Mouse (Mus musculus) 416B (cell line): ENCODE measurements around the gene Vmn2r9.
"Not testable (repeated sequence)": the region's sequence is repeated elsewhere in the genome, so short reads cannot be mapped to it uniquely, and the experiment has no call there.

Experiments
- DNase-seq: peaks from one replicate; pipeline ENCODE4 v3.0.0; 2011; ENCODE audit warnings: low read depth

Gene Vmn2r9

DNA sequence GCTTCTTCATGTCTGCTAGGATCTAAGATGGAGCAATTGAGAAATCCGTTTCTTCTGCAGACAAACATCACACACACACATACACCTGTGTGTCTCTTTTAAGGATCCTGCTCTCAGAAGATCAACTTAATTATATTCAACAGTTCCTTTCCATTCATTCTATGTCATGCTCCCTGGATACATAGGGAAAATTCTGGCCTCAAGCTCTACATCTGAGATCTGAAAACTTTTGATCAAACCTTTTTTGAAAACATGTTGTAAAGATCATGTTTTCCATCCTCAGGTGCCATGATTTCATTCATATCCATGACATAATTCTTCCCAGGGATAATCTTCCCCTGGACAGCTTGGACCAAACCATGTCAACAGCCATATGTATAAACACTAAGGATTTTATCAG lies at the start of gene Vmn2r9:
Gene Vmn2r9 (minus strand): TSS at position 101 of the 400 bp plus-strand sequence.
- DNase-seq, result not testable (repeated sequence)

DNA sequence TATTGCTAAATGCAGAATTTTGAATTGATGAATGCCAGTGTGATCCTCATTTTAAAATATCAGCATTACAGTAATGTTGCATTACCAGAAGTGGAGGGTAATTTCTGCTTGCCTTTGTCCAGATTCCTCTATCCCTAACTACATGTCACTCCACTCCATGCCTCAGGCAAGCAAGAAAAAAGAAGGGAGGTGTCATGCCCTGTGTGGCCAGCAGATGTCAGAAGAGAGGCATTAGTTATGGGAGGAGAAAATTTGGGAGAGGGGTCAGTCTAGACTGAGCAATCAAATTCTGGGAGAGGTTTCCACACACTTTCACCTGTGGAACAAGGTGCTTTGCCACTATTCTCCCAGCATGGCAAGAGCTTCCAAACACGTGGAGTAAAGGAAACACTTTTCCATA lies 14.3 kb upstream of the Vmn2r9 start:
- peak; percentile 16 for DNase-seq

DNA sequence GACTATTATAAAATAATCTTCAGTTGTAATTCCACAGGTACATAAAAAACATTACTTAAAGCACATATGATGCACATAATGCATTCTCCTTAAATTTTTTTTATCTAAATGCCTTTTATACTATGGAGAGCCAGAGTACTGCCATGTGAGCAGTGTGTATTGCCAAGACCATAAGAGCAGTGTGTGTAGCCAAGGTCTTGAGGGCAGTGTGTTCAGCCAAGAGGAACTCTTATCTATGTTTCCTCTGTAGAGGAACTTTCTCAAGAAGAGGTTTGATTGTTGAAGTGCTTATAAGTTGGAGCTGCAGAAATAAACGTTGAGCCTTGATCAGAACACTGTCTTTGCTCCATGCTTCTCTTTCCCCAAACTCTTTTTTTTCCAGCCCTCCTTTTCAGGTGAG lies 2.9 kb downstream of the Vmn2r9 start:
- no peak for DNase-seq

DNA sequence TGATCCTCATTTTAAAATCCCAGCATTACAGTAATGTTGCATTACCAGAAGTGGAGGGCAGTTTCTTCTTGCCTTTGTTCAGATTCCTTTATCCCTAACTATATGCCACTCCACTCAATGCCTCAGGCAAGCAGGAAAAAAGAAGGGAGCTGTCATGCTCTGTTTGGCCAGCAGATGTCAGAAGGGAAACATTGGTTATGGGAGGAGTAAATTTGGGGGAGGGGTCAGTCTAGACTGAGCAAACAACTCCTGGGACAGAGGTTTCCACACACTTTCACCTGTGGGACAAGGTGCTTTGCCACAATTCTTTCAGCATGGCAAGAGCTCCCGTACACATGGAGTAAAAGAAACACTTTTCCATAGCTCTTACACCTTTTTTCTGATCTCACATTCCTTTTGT lies 16.2 kb downstream of the Vmn2r9 start:
- DNase-seq, result peak; percentile 23

DNA sequence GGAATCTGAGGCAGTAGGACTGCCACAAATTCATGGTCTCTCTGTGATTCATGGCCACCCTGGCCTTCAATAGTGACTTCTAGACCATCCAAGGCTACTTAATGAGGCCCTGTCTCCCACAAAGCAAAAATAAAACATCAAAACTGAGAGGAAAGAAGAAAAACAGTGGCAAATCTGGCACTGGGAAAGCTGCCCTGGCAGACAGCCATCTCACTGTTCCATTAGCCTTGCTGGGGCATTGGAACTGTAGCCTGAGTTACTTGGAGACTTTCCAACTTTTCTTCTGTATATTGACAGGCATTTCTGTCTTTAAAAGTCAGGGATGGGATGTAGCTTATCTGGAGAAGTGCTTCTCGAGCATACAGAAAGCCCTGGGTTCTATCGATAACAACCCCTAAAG lies 29.1 kb downstream of the Vmn2r9 start:
- no peak for DNase-seq

DNA sequence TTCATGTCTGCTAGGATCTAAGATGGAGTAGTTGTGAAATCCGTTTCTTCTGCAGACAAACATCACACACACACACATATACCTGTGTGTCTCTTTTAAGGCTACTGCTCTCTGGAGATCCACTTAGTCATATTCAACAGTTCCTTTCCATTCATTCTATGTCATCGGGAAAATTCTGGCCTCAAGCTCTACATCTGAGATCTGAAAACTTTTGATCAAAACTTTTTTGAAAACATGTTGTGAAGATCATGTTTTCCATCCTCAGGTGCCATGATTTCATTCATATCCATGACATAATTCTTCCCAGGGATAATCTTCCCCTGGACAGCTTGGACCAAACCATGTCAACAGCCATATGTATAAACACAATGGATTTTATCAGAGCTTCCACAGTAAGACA lies 43.7 kb downstream of the Vmn2r9 start, which contains the start of gene Vmn2r8:
Gene Vmn2r8 (minus strand): TSS at position 101 of the 400 bp plus-strand sequence.
- DNase-seq, result not testable (repeated sequence)

DNA sequence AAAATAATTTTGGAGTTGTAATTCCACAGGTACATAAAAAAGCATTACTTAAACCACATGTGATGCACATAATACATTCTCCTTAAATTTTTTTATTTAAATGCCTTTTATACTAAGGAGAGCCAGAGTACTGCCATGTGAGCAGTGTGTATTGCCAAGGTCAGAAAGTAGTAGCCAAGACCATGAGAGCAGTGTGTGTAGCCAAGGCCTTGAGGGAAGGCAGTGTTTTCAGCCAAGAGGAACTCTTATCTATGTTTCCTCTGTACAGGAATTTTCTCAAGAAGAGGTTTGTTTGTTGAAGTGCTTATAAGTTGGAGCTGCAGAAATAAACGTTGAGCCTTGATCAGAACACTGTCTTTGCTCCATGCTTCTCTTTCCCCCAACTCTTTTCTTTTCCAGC lies 48.8 kb downstream of the Vmn2r9 start:
- DNase-seq, result no peak

DNA sequence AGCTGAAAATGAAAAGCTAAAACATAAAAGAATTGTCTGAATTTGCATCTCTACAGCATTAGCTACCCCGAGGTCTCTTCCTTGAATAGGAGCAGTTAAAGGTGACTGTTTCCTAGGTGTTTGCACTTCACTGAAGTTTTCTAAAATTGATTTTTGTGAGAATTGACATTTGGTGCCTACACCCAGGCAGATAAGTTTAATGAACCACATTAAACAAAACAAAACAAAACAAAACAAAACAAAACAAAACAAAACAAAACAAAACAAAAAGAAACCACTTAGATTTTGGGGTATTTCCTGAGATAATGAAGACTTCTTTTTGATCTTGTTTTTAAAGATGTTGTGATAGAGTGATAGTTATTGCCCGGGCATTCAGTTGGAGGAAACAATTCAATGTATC lies 57.1 kb downstream of the Vmn2r9 start, which contains the start of gene Tmed11:
Gene Tmed11 (minus strand): TSS at position 101 of the 400 bp plus-strand sequence.
- not testable (repeated sequence) for DNase-seq

DNA sequence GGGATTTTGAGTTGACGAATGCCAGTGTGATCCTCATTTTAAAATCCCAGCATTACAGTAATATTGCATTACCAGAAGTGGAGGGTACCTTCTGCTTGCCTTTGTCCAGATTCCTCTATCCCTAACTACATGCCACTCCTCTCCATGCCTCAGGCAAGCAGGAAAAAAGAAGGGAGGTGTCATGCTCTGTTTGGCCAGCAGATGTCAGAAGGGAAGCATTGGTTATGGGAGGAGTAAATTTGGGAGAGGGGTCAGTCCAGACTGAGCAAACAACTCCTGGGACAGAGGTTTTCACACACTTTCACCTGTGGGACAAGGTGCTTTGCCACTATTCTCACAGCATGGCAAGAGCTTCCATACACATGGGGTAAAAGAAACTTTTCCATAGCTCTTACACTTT lies 62.0 kb downstream of the Vmn2r9 start:
- not testable (repeated sequence) for DNase-seq
